Mouse (Mus musculus) stomach, embryonic 15.5 days (tissue): ENCODE results near the gene Gchfr. TPM values are rescaled to one million over a fixed set of nuclear protein-coding genes. Genes with fewer than 3 reads are reported as not detected.
A peak's percentile ranks its signal among the peaks of the same experiment; 100 is the strongest.

Experiments
- ATAC-seq: fragments of 200-750 bp; cut with Nextera tagmentation; 2 replicates; pipeline ENCODE4 v1.8.0; 2017; ENCODE audit warnings: low read depth, moderate number of reproducible peaks, moderate TSS enrichment; ENCODE audit not compliant: insufficient read depth, low FRiP score
- H3K27ac ChIP-seq: fragments of 300-500 bp; sonication (generic); 2 replicates; pipeline ENCODE4 v1.5.1; 2015; ENCODE audit warnings: mild to moderate bottlenecking, inconsistent platforms
- H3K27me3 ChIP-seq: fragments of 300-500 bp; sonication (generic); replicated peaks from 2 replicates; pipeline ENCODE4 v1.6.1; 2015; ENCODE audit warnings: inconsistent platforms
- H3K36me3 ChIP-seq: fragments of 300-500 bp; sonication (generic); 2 replicates; pipeline ENCODE4 v1.6.1; 2015; ENCODE audit warnings: inconsistent platforms
- H3K4me1 ChIP-seq: fragments of 300-500 bp; sonication (generic); 2 replicates; pipeline ENCODE4 v1.6.1; 2015; ENCODE audit warnings: inconsistent platforms
- H3K4me2 ChIP-seq: fragments of 300-500 bp; sonication (generic); 2 replicates; pipeline ENCODE4 v1.6.1; 2015; ENCODE audit warnings: mild to moderate bottlenecking, inconsistent platforms
- H3K4me3 ChIP-seq: fragments of 300-500 bp; sonication (generic); replicated peaks from 2 replicates; pipeline ENCODE4 v1.5.1; 2015; ENCODE audit warnings: inconsistent platforms
- H3K9ac ChIP-seq: fragments of 300-500 bp; sonication (generic); 2 replicates; pipeline ENCODE4 v1.6.1; 2015; ENCODE audit warnings: inconsistent platforms
- H3K9me3 ChIP-seq: fragments of 300-500 bp; sonication (generic); 2 replicates; pipeline ENCODE4 v1.6.1; 2016; ENCODE audit warnings: inconsistent platforms
- WGBS: fragments of 180-500 bp; shearing (Covaris S2); methylation state at CpG from one replicate; pipeline ENCODE4 v1.1.7; 2015; 5-methylcytosine and 5-hydroxymethylcytosine counted together
- polyA plus RNA-seq: library from polyadenylated mRNA; unstranded; fragments of >200 nt; fragmentation: Nextera tagmentation; extraction: Ambion mirVana; gene quantifications from 2 replicates; pipeline ENCODE4 v1.2.1, GENCODE M21; 2015

Gene Gchfr
- polyA plus RNA-seq, 1 experiment from 2014 or later, result 16.4 TPM

DNA sequence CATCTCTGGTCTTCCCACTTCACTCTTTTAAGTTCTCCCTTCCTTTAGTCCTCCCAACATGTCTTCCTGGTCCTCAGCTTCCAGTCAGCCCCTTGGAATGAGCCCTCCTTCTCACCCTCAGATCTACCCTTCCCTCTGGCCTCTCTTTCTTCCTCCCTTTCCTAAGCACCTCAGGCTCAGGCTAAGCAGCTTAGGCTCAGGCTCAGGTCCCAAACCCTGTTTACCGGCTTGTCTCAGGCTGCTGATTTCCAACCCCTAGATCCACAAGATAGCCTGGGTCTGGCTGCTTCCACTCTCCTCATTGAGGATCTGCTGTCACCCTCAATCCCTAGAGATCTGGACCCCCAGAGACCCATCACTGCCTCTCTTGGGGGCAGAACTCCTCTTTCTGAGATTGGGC is 30.5 kb downstream of the Gchfr start:
- Histone ChIP-seq H3K27ac (no peak overlapping the region), H3K4me3 (no peak overlapping the region), H3K4me2 (no peak overlapping the region), H3K4me1 (peaks cover 7% of the 10 kb centered on the region; the same call in 1 of the 2 replicates), H3K27me3 (no peaks in the 10 kb centered on the region), H3K9me3 (no peaks in the 10 kb centered on the region), H3K9ac (no peak overlapping the region), H3K36me3 (no peaks in the 10 kb centered on the region)
- no peak for ATAC-seq
- 42% methylated on average over 1 of the region's 1 CpGs for WGBS

DNA sequence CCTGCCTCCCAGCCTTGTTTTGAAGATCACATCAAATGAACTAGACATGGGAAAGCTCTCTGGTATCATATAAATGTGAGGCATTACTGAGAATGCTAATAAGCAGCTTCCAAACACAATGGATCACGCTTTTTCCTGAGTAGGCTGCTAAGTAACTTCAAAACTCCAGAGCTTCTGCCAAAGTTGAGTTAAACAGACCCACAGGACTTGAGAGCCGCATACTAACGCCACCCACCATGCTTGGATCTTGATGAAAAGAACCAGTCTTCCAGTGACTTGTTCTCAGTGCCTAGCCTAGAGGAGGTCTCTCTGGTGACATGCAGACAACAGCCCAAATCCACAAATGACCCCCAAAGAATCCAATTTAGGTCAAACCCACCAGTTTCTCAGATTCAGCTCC is 31.4 kb downstream of the Gchfr start:
- 69% methylated on average over 3 of the region's 3 CpGs for WGBS
- H3K4me3 ChIP-seq, result no peak overlapping the region
- H3K4me1 ChIP-seq, result peaks cover 9% of the 10 kb centered on the region; the same call in 1 of the 2 replicates
- no peak overlapping the region for H3K9ac ChIP-seq
- no peaks in the 10 kb centered on the region for H3K27me3 ChIP-seq
- H3K4me2 ChIP-seq, result no peak overlapping the region
- no peak for ATAC-seq
- no peaks in the 10 kb centered on the region for H3K36me3 ChIP-seq
- H3K9me3 ChIP-seq, result no peaks in the 10 kb centered on the region
- no peak overlapping the region for H3K27ac ChIP-seq

DNA sequence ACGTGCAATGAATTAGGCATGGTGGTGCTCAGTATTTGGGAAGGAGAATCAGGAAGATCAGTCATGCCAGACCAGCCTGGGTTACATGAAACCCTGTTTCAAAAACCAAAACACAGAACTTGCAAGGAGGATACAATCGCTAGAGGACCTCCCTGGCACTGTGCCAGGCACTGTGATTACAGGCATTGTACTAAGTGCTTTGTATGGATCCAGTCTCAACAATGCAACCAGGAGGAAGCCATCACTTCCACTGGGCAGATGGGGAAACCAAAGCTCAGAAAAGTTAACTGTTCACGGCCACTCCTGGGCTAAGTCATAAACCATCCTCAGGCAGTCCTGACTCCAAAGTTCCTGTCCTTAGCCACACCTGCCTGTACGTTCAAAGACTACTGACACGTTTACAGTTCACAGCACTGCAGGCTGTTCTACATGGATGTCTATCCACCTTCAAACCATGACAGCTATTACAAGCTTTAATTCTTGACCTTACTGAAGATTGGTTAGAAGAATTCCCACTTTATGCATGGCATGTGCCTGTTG is 35.4 kb downstream of the Gchfr start:
- WGBS, result 30% methylated on average over 5 of the region's 5 CpGs
- Histone ChIP-seq H3K36me3 (no peaks in the 10 kb centered on the region), H3K4me1 (peaks cover 9% of the 10 kb centered on the region; the same call in 1 of the 2 replicates), H3K9ac (no peak overlapping the region), H3K4me2 (no peak overlapping the region), H3K27me3 (no peaks in the 10 kb centered on the region), H3K9me3 (no peaks in the 10 kb centered on the region), H3K27ac (no peak overlapping the region), H3K4me3 (no peak overlapping the region)
- ATAC-seq, result 0 out of 2 replicates have a peak, but pooled peaks have one; percentile 31

DNA sequence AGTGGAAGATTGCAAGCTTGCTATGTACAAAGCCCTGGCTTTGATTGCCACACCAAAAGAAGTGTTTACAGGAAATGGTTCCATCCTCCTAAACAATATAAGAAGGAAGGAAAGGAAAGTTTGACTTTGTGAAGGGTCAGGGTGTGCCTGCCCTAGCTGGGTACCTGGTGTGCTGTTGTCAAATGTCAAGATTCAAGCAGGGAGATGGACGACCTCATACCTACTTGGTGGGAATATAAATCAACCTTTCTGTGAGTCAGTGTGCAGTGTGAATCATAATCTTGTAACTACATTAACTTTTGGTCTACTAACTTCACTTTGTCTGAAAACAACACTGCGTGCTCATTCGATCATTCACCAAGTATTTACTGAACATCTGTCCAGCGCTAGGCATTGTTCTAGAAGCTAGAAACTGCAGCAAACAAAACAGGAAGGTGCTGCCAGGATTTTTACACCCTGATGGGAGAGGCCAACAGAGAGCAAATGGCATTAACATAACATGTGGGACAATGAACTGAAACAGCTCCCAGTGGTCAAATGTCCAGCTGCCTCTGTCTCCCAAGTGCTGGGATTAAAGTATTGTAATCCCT is 36.4 kb downstream of the Gchfr start:
- Histone ChIP-seq H3K9ac (no peak overlapping the region), H3K4me3 (no peak overlapping the region), H3K4me2 (no peak overlapping the region), H3K27me3 (no peaks in the 10 kb centered on the region), H3K9me3 (no peaks in the 10 kb centered on the region), H3K27ac (no peak overlapping the region), H3K36me3 (no peaks in the 10 kb centered on the region), H3K4me1 (peaks cover 6% of the 10 kb centered on the region; the same call in 1 of the 2 replicates)
- no peak for ATAC-seq
- 71% methylated on average over 4 of the region's 4 CpGs for WGBS

DNA sequence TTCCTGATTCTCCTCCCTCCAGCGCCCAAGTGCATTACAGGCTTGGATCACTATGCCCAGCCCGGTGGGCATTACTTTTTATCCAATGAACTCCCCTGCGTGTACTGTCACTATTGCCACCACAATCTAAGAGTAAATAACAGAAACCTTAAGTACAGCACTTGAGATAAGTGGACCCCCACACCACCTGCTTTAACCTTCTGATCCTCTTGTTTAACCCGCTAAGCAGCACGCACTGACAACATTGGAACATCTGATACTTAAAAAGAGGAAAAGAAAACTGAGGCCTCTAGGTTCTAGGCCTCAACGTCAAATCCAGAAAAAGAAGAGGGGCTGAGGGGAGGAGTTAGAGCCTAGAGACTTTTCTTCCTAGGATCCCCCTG is 40.4 kb downstream of the Gchfr start:
- no peak for ATAC-seq
- Histone ChIP-seq H3K27ac (peak overlapping the region; percentile 86), H3K9ac (peak overlapping the region; percentile 27; the same call in 1 of the 2 replicates), H3K4me1 (peaks cover 8% of the 10 kb centered on the region), H3K9me3 (no peaks in the 10 kb centered on the region), H3K27me3 (no peaks in the 10 kb centered on the region), H3K36me3 (peaks cover 18% of the 10 kb centered on the region), H3K4me3 (peak overlapping the region; percentile 80), H3K4me2 (peak overlapping the region; percentile 66)
- WGBS, result 13% methylated on average over 6 of the region's 6 CpGs

DNA sequence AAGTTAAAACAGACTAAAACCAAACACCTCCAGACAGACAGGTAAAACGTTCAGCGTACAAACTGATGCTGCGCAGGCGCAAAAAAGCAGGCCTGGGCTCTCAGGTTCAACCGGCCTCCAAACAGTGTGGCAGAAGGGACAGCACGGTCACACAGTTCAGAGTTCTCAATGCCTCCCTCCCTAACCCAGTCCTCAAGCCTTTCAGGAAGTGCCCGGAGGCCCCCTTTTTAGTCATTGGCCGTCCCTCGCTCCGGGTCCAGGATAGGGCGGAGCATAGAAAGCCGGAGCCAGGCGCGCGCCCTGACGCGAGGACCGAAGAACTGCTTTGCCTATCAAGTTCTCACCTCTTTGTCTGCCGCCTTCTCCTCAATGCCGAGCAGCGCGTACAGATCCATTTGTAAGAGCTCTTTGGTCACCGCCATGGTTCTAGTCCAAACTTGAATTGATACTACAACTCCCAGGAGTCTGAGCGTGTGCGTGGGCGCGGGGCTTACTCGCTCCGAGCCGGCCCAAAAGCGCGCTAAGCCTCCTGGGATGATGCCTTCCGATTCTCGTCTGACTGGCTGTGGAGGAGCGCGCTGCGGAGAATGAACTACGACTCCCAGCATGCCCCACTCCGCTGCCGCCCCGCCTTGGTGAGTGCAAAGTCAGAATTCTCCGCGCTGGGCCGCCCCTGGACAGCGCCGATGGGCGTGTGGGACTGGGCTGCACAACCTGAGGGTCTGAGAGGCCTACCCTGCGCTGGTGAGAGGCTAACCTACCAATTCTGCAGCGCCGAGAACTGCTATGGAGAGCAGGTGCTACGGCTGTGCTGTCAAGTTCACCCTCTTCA is 41.0 kb downstream of the Gchfr start, which contains the start of the genes Zfyve19 and Dnajc17:
Zfyve19 (plus strand) TSS at position 274 of the 832 bp plus-strand sequence.
Dnajc17 (minus strand) TSS at position 452 of the 832 bp plus-strand sequence.
- under 1% methylated on average over 51 of the region's 51 CpGs for WGBS
- Histone ChIP-seq H3K4me2 (peak within 1 kb of the TSS; percentile 66), H3K4me1 (peaks cover 6% of the 10 kb centered on the region; the same call in 1 of the 2 replicates), H3K4me3 (peak within 1 kb of the TSS; percentile 80), H3K36me3 (peaks cover 18% of the 10 kb centered on the region), H3K27me3 (no peaks in the 10 kb centered on the region), H3K9me3 (no peaks in the 10 kb centered on the region), H3K9ac (peak within 1 kb of the TSS; percentile 83), H3K27ac (peak within 1 kb of the TSS; percentile 86)
- ATAC-seq, result peak; percentile 97

DNA sequence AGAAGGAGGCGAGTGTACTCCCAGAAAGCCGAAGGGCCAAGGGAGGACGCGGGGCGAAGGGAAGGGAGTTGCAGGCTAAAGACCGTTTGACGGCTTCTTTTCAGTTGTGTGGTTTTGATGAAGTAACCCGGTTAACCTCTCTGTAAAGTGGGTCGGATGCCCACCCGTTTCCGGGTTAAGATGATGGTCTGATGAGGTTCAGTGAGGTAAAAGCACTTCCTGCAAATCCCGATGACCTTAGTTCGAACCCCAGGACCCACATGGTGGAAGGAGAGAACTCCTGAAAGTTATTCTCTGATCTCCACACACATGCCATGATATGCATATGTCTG is 41.6 kb downstream of the Gchfr start:
- ATAC-seq, result no peak; the same call in 1 of the 2 replicates
- H3K4me3 ChIP-seq, result peak overlapping the region; percentile 80
- H3K36me3 ChIP-seq, result peaks cover 18% of the 10 kb centered on the region
- H3K9ac ChIP-seq, result peak overlapping the region; percentile 83
- no peaks in the 10 kb centered on the region for H3K27me3 ChIP-seq
- H3K9me3 ChIP-seq, result no peaks in the 10 kb centered on the region
- H3K4me2 ChIP-seq, result peak overlapping the region; percentile 58
- WGBS, result 0% methylated on average over 13 of the region's 13 CpGs
- peaks cover 6% of the 10 kb centered on the region; the same call in 1 of the 2 replicates for H3K4me1 ChIP-seq
- H3K27ac ChIP-seq, result peak overlapping the region; percentile 65

Other genes starting within 250 kb of the Gchfr start
- 26.3 and 26.9 TPM in 2 replicates for gene Chst14, start 241.3 kb upstream of the Gchfr start, polyA plus RNA-seq
- gene Ccdc32, start 138.4 kb upstream of the Gchfr start, polyA plus RNA-seq, result 22.3 and 24.7 TPM in 2 replicates
- gene Rpusd2, start 133.0 kb upstream of the Gchfr start, polyA plus RNA-seq, result 3.9 and 4.1 TPM in 2 replicates
- gene Knl1, start 120.7 kb upstream of the Gchfr start, polyA plus RNA-seq, result 52.2 and 57.6 TPM in 2 replicates
- gene Rad51, start 55.0 kb upstream of the Gchfr start, polyA plus RNA-seq, result 42.1 and 49.5 TPM in 2 replicates
- gene Rmdn3, start 10.7 kb upstream of the Gchfr start, polyA plus RNA-seq, result 36.6 and 40.5 TPM in 2 replicates
- gene Gm14137, start 6.7 kb downstream of the Gchfr start, polyA plus RNA-seq, result 0.90 and 1.1 TPM in 2 replicates
- 48.7 and 58.0 TPM in 2 replicates for gene Zfyve19, start 40.8 kb downstream of the Gchfr start, polyA plus RNA-seq
- gene Dnajc17, start 41.0 kb downstream of the Gchfr start, polyA plus RNA-seq, result 18.5 and 19.4 TPM in 2 replicates
- 3.0 and 4.4 TPM in 2 replicates for gene Ppp1r14d, start 62.1 kb downstream of the Gchfr start, polyA plus RNA-seq
- gene Spint1, start 69.6 kb downstream of the Gchfr start, polyA plus RNA-seq, result 74.8 and 80.2 TPM in 2 replicates
- gene Rhov, start 103.5 kb downstream of the Gchfr start, polyA plus RNA-seq, result 27.1 and 28.4 TPM in 2 replicates
- 16.4 and 18.0 TPM in 2 replicates for gene Vps18, start 121.0 kb downstream of the Gchfr start, polyA plus RNA-seq
- gene Dll4, start 158.0 kb downstream of the Gchfr start, polyA plus RNA-seq, result 7.0 and 8.7 TPM in 2 replicates
- gene Chac1, start 183.5 kb downstream of the Gchfr start, polyA plus RNA-seq, result 1.6 TPM in 2 replicates